ENCODE assay signal across 8 mouse cellular contexts in genomic region chrX:159626907-159627587, GRCm38 (mm10). TPM values are rescaled to one million over a fixed set of nuclear protein-coding genes. Genes with fewer than 3 reads are reported as not detected.
A peak's percentile ranks its signal among the peaks of the same experiment; 100 is the strongest.
DNase-seq lines count a peak whose midpoint lies in the region; ATAC-seq lines count a peak whose summit lies in the region.

Gene Sh3kbp1 (plus strand): TSS chrX:159627272.

- H3K9me3 ChIP-seq in hindbrain, embryonic 12.5 days (replicated peaks) = no peaks in the 10 kb centered on the region

- 23% methylated on average over 55 of the region's 60 CpGs for WGBS in hindbrain, embryonic 12.5 days

- DNase-seq in R1 (ENCODE audit: low read depth, low spot score) = peak; percentile 59
- DNase-seq in cerebellum, postnatal 25 days = peak; percentile 52 to 73
- peak; percentile 5 to 10 for DNase-seq in frontal cortex, postnatal 25 days (ENCODE audit: low spot score in 2 of 2)
- peak; percentile 31 to 33 for DNase-seq in layer of hippocampus, postnatal 25 days (ENCODE audit: extremely low spot score in 1 of 2, low spot score in 1 of 2)
- DNase-seq in lung, postnatal 14 days = peak; percentile 71
- peak; percentile 79 for DNase-seq in ovary, postnatal 36 days (ENCODE audit: low spot score)
- peak; percentile 78 for DNase-seq in thymus, postnatal 4 days

- H3K4me2 ChIP-seq in hindbrain, embryonic 12.5 days (replicated peaks) = peak within 1 kb of the TSS; percentile 63

- H3K36me3 ChIP-seq in hindbrain, embryonic 12.5 days = no peaks in the 10 kb centered on the region

- peak within 1 kb of the TSS; percentile 58 for H3K4me3 ChIP-seq in hindbrain, embryonic 12.5 days

- H3K27ac ChIP-seq in hindbrain, embryonic 12.5 days = peak within 1 kb of the TSS; percentile 67; the same call in 1 of the 2 replicates

- H3K27me3 ChIP-seq in hindbrain, embryonic 12.5 days = peaks cover 10% of the 10 kb centered on the region

- H3K4me1 ChIP-seq in hindbrain, embryonic 12.5 days = peaks cover 9% of the 10 kb centered on the region; the same call in 1 of the 2 replicates

- H3K9ac ChIP-seq in hindbrain, embryonic 12.5 days = peak within 1 kb of the TSS; percentile 62

- peak; percentile 87 for ATAC-seq in hindbrain, embryonic 12.5 days (ENCODE audit: low FRiP score)

RNA-seq across cellular contexts. Expression of gene Sh3kbp1, which starts in this region (rescaled TPM):
- polyA plus RNA-seq in hindbrain, embryonic 12.5 days (2016; fragmentation: Nextera tagmentation; extraction: Ambion mirVana) = 45.7 and 50.3 TPM in 2 replicates
- 10 to 100 TPM; 37.0 to 39.4 TPM for total RNA-seq in layer of hippocampus, postnatal 25 days (2021)

Comparison
In these comparisons a context has a peak if more than half of its experiments do, and no peak if none do; other contexts are left out.
1. Peak in every context shown above with its lines: DNase-seq, ATAC-seq, H3K4me3 ChIP-seq and H3K27ac ChIP-seq.
2. DNase-seq: peak in every context shown above with its lines; median percentile 79 in ovary, postnatal 36 days; 78 in thymus, postnatal 4 days; 71 in lung, postnatal 14 days; 62 in cerebellum, postnatal 25 days; 59 in R1; 32 in layer of hippocampus, postnatal 25 days; 8 in frontal cortex, postnatal 25 days.